Mouse (Mus musculus) bone marrow macrophage, adult 2 months (primary cell): ENCODE results near the gene Dusp2.

Experiments
- CTCF ChIP-seq: IDR thresholded peaks from 2 replicates; pipeline ENCODE4 v1.5.1; 2012; ENCODE audit warnings: low read depth, mild to moderate bottlenecking, low read length, moderate library complexity
- POLR2A ChIP-seq: IDR thresholded peaks from 2 replicates; pipeline ENCODE4 v1.6.1; 2012; ENCODE audit warnings: mild to moderate bottlenecking, low read depth, low read length, borderline replicate concordance

- TF ChIP-seq CTCF (no peak), POLR2A (no peak)
Measured at GRCm38 (mm10) chr2:127315155-127315470, 20.8 kb upstream of the Dusp2 start.
